Mouse (Mus musculus) erythroblast, embryonic 14.5 days (primary cell): ENCODE measurements around the gene Fndc3a.

ENCODE experiments used
- GATA1 ChIP-seq: IDR thresholded peaks from 2 replicates; pipeline ENCODE4 v1.6.1; 2012; ENCODE audit warnings: low read length, inconsistent platforms, mixed read lengths
- TAL1 ChIP-seq: IDR thresholded peaks from 3 replicates; pipeline ENCODE4 v1.6.1; 2012; ENCODE audit warnings: low read length, inconsistent platforms, mixed read lengths

DNA sequence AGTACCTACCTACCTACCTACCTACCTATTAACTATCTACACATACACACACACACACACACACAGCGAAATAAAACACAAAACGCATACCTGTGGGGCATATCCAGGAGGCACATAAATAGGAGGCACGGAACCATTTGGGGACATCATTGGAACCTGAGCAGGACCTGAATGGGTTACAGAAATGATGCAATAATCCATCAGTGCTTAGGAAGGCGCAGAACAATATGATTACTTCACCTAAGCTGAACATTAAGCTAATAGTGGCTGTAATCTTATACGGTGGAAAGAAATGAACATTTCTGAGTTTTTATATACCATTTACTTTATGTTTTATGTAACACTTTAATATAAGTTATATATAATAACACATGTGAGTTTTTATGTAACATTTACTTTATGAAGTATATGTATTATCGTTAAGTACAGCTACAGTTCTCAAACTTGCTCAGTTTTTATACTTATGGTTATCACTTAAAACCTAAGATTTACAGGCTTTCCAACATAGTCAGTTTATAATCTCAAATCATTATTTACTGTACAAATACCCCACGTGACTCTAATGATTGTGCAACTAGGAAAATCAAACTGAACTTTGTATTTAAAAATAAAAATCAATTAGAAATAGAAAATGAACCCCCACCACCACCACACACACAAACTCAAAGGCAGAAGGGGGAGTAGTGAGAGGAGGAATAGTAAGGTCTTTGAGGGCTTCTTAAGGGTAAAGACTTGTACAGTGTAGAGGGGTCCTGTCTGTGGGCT, 110.6 kb downstream of the Fndc3a start:
- TF ChIP-seq GATA1, result no peak
- no peak for TF ChIP-seq TAL1
